Mouse (Mus musculus) spleen, adult 2 months (tissue): ENCODE data around the gene Gm45194.

Experiments used
- CTCF ChIP-seq: fragments of 200-500 bp; IDR thresholded peaks from 2 replicates; pipeline ENCODE4 v1.5.1; 2011; ENCODE audit warnings: mild to moderate bottlenecking, inconsistent platforms; ENCODE audit not compliant: insufficient read depth, insufficient read length, insufficient replicate concordance; ENCODE audit errors: extremely low read depth
- POLR2A ChIP-seq: fragments of 200-500 bp; IDR thresholded peaks from 2 replicates; pipeline ENCODE4 v1.6.1; 2011; ENCODE audit warnings: low read depth, low read length, inconsistent platforms

GRCm38 (mm10) chrX:112273550-112273949 is 382.4 kb downstream of the Gm45194 start:
- no peak for TF ChIP-seq CTCF
- no peak for TF ChIP-seq POLR2A
